Mouse (Mus musculus) kidney, postnatal 4 days (tissue): ENCODE data around the gene D5Ertd579e.

Experiments used
- DNase-seq, 2 experiments: peaks; one replicate each; pipeline ENCODE4 v3.0.0; 2021; ENCODE audit warnings: mixed read lengths in 2 of 2

Gene D5Ertd579e

DNA sequence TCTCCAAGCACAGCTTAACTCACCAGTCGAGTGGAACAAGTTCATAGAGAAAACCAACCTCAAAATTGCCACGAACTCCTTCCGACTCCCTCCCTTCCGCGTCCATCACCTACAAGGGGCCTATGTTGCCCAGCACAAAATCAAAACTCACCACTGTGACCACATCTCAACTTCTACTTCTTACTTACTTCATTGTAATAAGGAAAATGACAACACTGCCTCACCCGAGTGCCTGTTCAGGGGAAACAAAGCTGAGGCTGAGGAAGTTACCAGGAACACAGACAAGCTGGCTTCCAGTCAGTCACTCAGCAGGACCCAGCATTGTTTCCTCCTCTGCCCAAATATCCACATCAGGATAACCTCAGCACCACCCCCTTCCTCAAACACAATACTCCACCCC lies 132.1 kb downstream of the D5Ertd579e start:
- no peak for DNase-seq

GRCm38 (mm10) chr5:36562791-36563445 lies 132.9 kb downstream of the D5Ertd579e start:
- no peak for DNase-seq

- DNase-seq: peak; percentile 30 to 54
These were observed 134.3 kb downstream of the D5Ertd579e start for GRCm38 (mm10) chr5:36561509-36561908.

DNA sequence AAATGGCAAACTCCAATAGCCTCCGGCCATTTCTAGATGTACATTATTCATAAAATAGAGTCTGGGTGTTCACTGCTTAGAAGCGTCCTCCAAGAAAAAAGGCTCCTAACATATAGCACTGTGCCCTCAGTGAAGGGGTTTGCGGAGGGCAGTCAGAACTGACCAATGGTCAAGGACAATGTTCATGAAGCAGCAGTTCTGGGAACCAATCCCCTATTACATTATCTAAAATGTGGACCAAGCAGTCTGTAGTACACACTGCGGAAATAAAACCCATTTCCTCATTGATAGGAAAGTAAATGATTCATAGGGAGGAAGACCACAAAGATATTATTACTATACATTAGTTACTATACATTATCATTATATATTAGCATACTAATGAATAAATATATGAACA lies 135.3 kb downstream of the D5Ertd579e start:
- DNase-seq: no peak

GRCm38 (mm10) chr5:36559510-36560235 lies 136.2 kb downstream of the D5Ertd579e start:
- no peak for DNase-seq

DNA sequence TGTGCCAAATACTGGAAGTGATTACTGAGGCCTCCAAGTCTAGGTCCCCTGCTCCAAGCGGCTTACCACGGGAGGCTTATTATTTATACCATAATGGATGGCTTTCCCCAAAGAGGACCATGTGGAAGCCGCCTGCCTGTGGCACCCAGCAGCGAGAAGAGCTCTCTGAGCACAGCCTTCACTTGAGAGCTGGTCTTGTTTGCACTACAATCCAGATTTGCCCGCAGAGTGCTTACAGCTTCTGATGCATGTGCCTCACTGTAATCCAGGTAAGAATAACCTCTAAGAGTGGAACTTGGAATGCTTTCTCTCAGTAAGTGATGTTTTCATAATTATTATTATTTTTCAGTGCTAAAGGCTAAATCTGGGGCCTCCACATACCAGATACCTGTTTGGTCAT lies 136.7 kb downstream of the D5Ertd579e start:
- no peak for DNase-seq

GRCm38 (mm10) chr5:36558526-36558925 lies 137.3 kb downstream of the D5Ertd579e start:
- DNase-seq: no peak

GRCm38 (mm10) chr5:36557584-36558308 lies 138.1 kb downstream of the D5Ertd579e start:
- DNase-seq: peak; percentile 34 to 57

GRCm38 (mm10) chr5:36556906-36557305 lies 138.9 kb downstream of the D5Ertd579e start:
- DNase-seq: no peak

GRCm38 (mm10) chr5:36556289-36556688 lies 139.5 kb downstream of the D5Ertd579e start:
- DNase-seq: no peak

DNA sequence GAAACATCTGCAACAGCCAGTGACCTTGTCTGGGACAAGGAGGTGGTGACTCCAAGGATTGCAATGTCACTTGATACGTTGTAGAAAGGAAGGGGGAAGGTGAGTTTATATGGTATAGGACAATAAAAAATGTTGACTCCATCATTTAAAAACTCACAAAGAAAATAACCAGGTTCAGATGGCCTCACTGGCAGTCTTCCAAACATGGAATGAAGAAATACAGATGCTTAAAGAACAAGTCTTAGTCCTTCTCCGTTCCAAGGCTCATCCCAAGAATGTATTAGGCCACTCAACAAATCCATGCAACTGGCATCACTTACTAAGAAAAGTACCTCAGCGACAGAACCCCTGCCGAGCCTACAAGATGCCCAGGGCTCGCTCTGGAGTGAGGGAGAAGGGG lies 141.3 kb downstream of the D5Ertd579e start:
- DNase-seq: no peak

GRCm38 (mm10) chr5:36553886-36554285 lies 141.9 kb downstream of the D5Ertd579e start:
- DNase-seq: no peak

DNA sequence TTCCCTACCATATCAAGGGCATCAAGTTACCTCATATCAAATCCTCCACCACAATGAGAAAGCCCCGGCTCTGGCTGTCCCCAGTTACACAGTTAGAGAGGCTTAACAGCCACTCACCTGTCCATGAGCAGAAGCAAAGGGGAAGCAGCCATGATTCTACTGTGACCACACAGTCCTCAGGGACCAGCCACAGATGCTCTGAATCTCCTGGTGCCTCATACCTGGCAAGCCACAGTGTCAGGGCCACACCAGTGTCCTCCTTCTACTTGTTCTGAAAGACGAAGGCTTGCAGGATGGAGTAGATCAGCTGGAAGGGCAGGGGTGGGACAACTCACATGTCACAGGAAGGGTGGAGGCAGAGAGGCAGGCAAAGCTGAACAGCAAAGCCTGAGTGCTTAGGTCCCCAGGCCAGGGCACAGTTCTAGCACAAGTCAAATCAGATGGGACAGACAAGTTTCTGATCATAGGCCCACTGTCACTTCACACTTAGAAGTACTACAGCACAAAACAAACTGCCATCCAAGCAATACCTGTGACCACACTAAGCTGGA lies 142.7 kb downstream of the D5Ertd579e start:
- DNase-seq: no peak

DNA sequence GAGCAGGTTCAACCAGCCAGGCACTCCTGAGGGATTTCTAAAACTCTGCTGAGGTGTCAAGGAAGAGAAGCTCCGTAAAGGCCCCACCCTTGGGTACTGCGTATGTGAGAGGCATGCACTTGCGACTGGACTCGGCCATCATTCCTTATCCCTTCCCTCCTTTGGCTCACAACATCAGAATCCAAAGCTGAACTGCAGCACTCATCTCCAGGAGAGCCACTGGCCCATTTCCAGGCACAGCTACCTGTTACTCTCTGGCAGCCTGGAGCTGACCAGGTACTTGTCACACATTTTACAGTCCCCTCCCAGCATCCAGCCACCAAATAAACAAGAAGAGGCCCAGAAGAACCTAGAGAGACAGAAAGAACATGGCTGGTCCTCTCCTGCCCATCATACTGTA lies 143.4 kb downstream of the D5Ertd579e start:
- DNase-seq: no peak
